Mouse (Mus musculus): ENCODE measurements around the gene Anp32e. TPM values are rescaled to one million over a fixed set of nuclear protein-coding genes. Genes with fewer than 3 reads are reported as not detected.

Anp32e gene
- polyA plus RNA-seq (2012; rRNA removed) = 79.1 and 84.3 TPM in 2 replicates

DNA sequence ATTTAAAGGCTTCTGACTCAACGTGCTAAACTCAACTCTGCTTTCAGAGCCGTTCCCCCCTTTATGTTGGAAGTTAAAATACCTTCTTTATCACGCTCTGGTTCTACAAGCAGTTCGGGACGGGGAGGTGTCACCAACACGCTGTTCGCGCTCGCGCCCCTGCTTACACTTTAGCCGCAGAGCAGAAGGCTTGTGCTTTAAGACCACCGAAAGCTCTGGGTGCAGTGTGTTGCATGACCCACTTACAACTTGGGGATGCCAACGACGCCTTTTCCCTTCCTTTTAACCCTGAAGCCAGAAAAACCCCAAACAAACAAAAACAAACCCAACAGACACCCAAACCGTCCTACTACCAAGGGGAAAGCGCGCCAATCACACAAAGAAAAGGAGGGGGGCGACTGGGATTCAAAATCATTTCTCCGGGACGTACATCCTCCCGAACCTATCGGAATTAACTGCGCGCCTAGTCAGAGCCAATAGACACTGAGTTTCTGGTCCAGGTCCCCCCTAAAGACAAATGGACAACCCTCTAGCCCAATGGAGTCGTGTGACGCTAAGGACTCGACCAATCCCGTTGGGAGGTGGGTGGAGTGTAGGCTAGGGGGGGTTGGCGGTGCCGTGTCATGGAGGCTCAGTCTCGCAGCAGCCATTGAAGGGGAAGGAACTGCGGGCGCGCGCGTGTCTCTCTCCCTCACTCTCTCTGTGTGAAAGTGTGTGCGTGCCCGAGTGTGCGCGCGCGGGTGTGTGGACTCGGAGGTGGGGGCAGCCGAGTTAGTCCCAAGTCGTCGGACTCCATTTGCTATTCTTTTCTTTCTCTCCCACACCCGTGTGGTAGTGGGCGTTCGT, at the start of gene Anp32e:
Anp32e (plus strand) TSS at position 589 of the 846 bp plus-strand sequence.

GRCm38 (mm10) chr3:95881979-95882815, 46.8 kb upstream of the Anp32e start, which contains the start of gene Ciart:
Gene Ciart (minus strand): TSS chr3:95882251.

DNA sequence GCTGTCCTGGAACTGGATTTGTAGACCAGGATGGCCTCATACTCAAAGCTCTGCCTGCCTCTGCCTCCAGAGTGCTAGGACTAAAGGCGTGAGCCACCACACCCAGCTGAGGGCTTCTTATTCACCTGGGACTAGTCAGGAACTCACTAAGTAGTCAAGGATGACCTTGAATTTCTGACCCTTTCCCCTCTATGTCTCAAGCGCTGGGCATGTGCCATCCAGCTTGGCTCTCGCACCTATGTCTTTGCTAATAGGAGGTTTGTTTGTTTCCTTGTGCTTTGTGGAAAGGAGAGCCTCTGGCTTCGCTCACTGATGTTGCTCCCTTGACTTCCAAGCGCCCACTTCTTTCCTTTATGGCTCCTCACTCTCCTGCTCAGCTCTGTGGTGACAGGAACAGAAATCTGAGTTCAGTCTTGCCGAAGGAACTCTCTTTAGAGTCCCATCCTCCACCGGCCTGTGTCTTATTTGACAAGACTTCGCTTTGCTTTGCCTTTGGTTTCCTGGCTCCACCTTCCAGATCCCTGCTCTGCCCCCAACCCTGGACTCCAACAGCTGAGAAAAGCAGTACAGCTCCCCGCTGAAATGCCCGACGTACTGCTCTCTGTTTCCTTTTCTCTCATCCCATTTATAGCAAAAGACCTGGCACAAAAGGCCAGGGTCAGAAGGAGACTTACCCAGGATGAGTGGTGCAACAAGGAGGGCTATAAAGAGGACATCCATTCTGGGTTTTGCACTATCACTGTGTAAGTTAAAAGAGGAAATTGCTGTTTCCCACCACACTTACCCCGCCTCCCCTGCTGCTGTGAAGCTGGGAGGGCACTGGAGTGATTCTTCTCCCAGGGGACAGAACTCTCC, 37.6 kb upstream of the Anp32e start, which contains the start of gene BC028528:
BC028528 (minus strand) TSS at position 795 of the 855 bp plus-strand sequence.

DNA sequence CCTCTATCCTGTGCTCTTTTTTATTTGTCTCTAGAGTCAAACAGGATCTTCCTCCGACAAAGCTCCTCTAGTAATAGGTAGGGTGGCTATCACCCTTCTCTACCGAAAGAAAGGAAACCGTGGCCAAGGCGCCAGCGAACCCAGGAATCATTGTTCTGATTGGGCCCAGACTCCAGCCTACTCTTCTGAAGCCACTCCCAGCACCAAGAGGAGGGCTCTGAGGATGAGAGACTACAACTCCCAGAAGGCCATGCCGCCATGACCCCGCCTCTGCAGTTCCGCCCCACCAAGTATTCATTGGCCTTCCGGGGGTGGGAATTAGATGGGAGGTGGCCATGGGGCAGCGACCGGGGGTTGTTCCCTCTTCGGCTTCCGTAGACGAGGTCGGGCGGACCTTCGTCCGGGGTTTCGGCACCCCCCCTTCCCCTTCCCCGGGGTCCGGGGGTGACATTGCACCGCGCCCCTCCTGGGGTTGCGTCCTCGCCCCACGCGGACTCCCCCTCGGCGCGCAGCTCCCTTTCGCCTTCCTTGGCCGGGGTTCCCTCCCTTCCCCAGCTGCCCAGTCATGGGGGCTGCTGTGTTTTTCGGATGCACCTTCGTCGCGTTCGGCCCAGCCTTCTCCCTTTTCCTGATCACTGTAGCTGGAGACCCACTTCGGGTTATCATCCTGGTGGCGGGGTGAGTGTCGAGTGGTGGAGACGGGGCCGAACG, 35.3 kb upstream of the Anp32e start, which contains the start of gene Aph1a:
Aph1a (plus strand) TSS at position 364 of the 711 bp plus-strand sequence.

DNA sequence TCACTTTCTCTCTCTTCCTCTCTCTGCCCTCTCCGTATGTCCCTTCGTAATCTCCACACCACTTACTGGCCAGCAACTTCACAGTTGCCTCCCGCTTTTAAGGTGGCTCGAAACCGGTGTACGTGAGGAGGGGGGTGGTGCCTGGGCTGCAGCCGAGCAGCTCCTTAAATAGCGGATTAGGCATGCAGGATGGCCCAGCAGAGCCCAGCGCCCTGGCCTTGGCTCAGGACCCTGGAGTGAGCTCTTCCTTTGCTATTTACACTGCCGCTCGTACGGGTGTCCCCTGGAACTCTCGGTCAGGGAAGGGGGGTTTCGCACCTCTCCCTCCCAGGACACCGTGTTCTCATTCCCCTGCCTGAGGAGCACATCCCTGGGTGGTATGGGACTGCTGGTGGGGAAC, 24.5 kb upstream of the Anp32e start, which contains the start of gene Car14:
Car14 (minus strand) TSS at position 124 of the 400 bp plus-strand sequence.

DNA sequence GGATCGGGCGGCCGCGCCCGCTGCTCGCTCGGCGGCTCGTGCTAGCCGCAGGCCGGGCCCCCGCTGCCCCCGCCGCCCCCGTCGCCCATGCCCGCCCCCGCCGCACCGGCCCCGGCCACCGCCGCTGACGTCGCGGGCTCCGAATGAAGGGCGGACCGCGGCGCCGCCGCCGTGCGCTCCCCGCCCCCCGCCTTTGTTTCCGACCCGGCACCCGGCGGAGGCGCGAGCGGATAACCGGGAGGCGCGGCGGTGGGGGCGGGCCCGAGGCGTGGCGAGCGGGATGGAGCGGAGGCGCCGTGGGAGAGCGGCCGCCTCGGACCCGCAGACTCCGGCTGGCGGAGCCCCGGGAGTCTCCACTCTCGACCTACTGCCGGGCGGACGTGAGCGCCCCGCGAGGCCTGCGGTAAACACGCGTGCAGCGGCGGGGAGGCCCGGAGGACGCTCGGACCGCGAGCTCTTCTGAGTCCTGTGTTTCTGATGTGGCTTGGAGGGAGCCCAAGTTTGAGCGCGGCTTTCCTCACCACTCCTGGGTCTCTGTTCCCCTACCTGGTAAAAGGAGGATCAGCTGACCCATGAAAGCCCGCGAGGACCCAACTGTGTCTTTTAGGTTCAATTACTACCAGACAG, 66.9 kb downstream of the Anp32e start, which contains the start of gene Plekho1:
Plekho1 (minus strand) TSS at position 200 of the 627 bp plus-strand sequence.

Other genes with a start within 250 kb of the Anp32e start
- gene Adamtsl4, start 241.3 kb upstream of the Anp32e start, polyA plus RNA-seq (2012; rRNA removed) = 0.76 and 2.1 TPM in 2 replicates
- 13.4 and 56.2 TPM in 2 replicates for gene Ecm1, start 189.7 kb upstream of the Anp32e start, polyA plus RNA-seq (2012; rRNA removed)
- gene Tars2, start 169.0 kb upstream of the Anp32e start, polyA plus RNA-seq (2012; rRNA removed) = 39.4 and 42.8 TPM in 2 replicates
- gene Rprd2, start 110.4 kb upstream of the Anp32e start, polyA plus RNA-seq (2012; rRNA removed) = 21.7 TPM in 2 replicates
- gene Prpf3, start 73.4 kb upstream of the Anp32e start, polyA plus RNA-seq (2012; rRNA removed) = 36.0 and 36.2 TPM in 2 replicates
- gene Mrps21, start 57.7 kb upstream of the Anp32e start, polyA plus RNA-seq (2012; rRNA removed) = 190 and 193 TPM in 2 replicates
- gene Ciart, start 47.0 kb upstream of the Anp32e start, polyA plus RNA-seq (2012; rRNA removed) = 4.1 and 5.3 TPM in 2 replicates
- 13.9 and 15.2 TPM in 2 replicates for gene BC028528, start 37.2 kb upstream of the Anp32e start, polyA plus RNA-seq (2012; rRNA removed)
- gene Aph1a, start 35.3 kb upstream of the Anp32e start, polyA plus RNA-seq (2012; rRNA removed) = 96.5 and 101 TPM in 2 replicates
- gene Car14, start 24.6 kb upstream of the Anp32e start, polyA plus RNA-seq (2012; rRNA removed) = 4.0 and 5.7 TPM in 2 replicates
- gene Plekho1, start 66.8 kb downstream of the Anp32e start, polyA plus RNA-seq (2012; rRNA removed) = 141 and 142 TPM in 2 replicates
- 31.4 and 35.0 TPM in 2 replicates for gene Vps45, start 129.2 kb downstream of the Anp32e start, polyA plus RNA-seq (2012; rRNA removed)
- gene Otud7b, start 175.3 kb downstream of the Anp32e start, polyA plus RNA-seq (2012; rRNA removed) = 6.4 and 6.8 TPM in 2 replicates
- 13.6 and 16.5 TPM in 2 replicates for gene Mtmr11, start 232.8 kb downstream of the Anp32e start, polyA plus RNA-seq (2012; rRNA removed)
- 79.1 and 89.4 TPM in 2 replicates for gene Sf3b4, start 243.1 kb downstream of the Anp32e start, polyA plus RNA-seq (2012; rRNA removed)